Mouse (Mus musculus): ENCODE measurements around the gene Utrn. TPM values are rescaled to one million over a fixed set of nuclear protein-coding genes. Genes with fewer than 3 reads are reported as not detected.

The Utrn gene
- polyA plus RNA-seq, 1 experiment = 159 TPM

DNA sequence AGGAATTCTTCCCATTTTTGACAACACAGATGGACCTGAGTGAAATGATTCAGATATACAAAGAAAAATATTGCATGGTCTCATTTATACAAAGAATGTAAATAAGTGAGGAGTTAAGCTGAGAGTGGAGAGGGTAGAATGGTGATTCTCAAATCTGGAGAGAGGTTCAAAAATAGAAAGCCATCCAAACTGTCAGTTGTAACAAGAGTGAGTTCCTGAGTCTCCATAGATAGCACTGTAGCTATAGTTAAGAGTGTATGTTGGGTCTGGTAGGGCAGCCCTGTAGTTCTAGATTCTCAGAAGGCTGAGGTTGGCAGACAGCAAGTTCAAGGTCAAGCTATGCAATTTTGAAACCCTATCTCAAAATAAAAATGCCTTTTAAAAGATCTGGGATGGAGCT is 438.8 kb downstream of the Utrn start:
- H3K27ac ChIP-seq (ENCODE audit: insufficient read depth, low read length) = no peak overlapping the region
- no peaks in the 10 kb centered on the region for H3K9me3 ChIP-seq (replicated peaks; ENCODE audit: control insufficient read depth, insufficient read depth, low read length, poor library complexity, severe bottlenecking)
- H3K4me3 ChIP-seq (ENCODE audit: low read depth, low read length) = no peak overlapping the region
- H3K4me1 ChIP-seq (ENCODE audit: control insufficient read depth, insufficient read depth, low read length) = no peaks in the 10 kb centered on the region
- no peaks in the 10 kb centered on the region for H3K27me3 ChIP-seq (ENCODE audit: control insufficient read depth, insufficient read depth, low read length, poor library complexity, severe bottlenecking)
- H3K36me3 ChIP-seq (ENCODE audit: control insufficient read depth, insufficient read depth, low read length, poor library complexity, severe bottlenecking) = no peaks in the 10 kb centered on the region; the same call in none of the 2 replicates
- no peak overlapping the region for H3K9ac ChIP-seq (ENCODE audit: low read depth, poor library complexity, severe bottlenecking)
- TF ChIP-seq EP300 (IDR thresholded peaks at IDR 0.05; ENCODE audit: insufficient read depth, low read depth, low read length) = no peak

GRCm38 (mm10) chr10:12426866-12427265 is 442.3 kb downstream of the Utrn start:
- Histone ChIP-seq H3K9me3 (replicated peaks; ENCODE audit: control insufficient read depth, insufficient read depth, low read length, poor library complexity, severe bottlenecking) (no peaks in the 10 kb centered on the region), H3K4me1 (ENCODE audit: control insufficient read depth, insufficient read depth, low read length) (no peaks in the 10 kb centered on the region), H3K27me3 (ENCODE audit: control insufficient read depth, insufficient read depth, low read length, poor library complexity, severe bottlenecking) (no peaks in the 10 kb centered on the region), H3K4me3 (ENCODE audit: low read depth, low read length) (no peak overlapping the region), H3K36me3 (ENCODE audit: control insufficient read depth, insufficient read depth, low read length, poor library complexity, severe bottlenecking) (no peaks in the 10 kb centered on the region), H3K9ac (ENCODE audit: low read depth, poor library complexity, severe bottlenecking) (no peak overlapping the region), H3K27ac (ENCODE audit: insufficient read depth, low read length) (no peak overlapping the region)
- no peak for TF ChIP-seq POLR2A (IDR thresholded peaks at IDR 0.05; ENCODE audit: insufficient read depth, low read length)
- TF ChIP-seq CTCF (IDR thresholded peaks at IDR 0.05; ENCODE audit: low read depth, low read length) = no peak
- TF ChIP-seq EP300 (IDR thresholded peaks at IDR 0.05; ENCODE audit: insufficient read depth, low read depth, low read length) = no peak

DNA sequence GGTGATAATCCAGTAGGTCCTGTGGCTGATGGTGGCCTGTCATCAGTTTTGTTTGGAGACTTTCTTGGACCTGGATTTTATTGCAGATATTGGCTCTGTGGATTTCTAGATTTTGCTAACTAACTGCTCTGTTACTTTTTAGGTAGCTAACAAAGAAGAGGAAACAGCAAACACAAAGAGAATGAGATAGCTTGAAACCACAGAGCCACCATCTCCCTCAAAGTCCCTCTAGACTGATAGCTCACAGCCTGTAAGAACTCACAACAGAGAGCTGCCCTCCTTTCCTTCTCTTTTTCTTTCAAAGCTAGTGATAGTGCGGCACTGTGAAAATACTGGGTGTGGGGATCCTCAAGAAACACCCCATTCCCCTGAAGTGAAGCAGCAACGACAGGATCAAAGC is 444.2 kb downstream of the Utrn start:
- no peak overlapping the region for H3K27ac ChIP-seq (ENCODE audit: insufficient read depth, low read length)
- H3K4me1 ChIP-seq (ENCODE audit: control insufficient read depth, insufficient read depth, low read length) = no peaks in the 10 kb centered on the region
- H3K36me3 ChIP-seq (ENCODE audit: control insufficient read depth, insufficient read depth, low read length, poor library complexity, severe bottlenecking) = no peaks in the 10 kb centered on the region
- no peak overlapping the region for H3K9ac ChIP-seq (ENCODE audit: low read depth, poor library complexity, severe bottlenecking)
- H3K9me3 ChIP-seq (replicated peaks; ENCODE audit: control insufficient read depth, insufficient read depth, low read length, poor library complexity, severe bottlenecking) = no peaks in the 10 kb centered on the region
- H3K4me3 ChIP-seq (ENCODE audit: low read depth, low read length) = no peak overlapping the region
- no peaks in the 10 kb centered on the region for H3K27me3 ChIP-seq (ENCODE audit: control insufficient read depth, insufficient read depth, low read length, poor library complexity, severe bottlenecking)
- TF ChIP-seq POLR2A (IDR thresholded peaks at IDR 0.05; ENCODE audit: insufficient read depth, low read length) = no peak
- TF ChIP-seq CTCF (IDR thresholded peaks at IDR 0.05; ENCODE audit: low read depth, low read length) = no peak
- TF ChIP-seq EP300 (IDR thresholded peaks at IDR 0.05; ENCODE audit: insufficient read depth, low read depth, low read length) = no peak

DNA sequence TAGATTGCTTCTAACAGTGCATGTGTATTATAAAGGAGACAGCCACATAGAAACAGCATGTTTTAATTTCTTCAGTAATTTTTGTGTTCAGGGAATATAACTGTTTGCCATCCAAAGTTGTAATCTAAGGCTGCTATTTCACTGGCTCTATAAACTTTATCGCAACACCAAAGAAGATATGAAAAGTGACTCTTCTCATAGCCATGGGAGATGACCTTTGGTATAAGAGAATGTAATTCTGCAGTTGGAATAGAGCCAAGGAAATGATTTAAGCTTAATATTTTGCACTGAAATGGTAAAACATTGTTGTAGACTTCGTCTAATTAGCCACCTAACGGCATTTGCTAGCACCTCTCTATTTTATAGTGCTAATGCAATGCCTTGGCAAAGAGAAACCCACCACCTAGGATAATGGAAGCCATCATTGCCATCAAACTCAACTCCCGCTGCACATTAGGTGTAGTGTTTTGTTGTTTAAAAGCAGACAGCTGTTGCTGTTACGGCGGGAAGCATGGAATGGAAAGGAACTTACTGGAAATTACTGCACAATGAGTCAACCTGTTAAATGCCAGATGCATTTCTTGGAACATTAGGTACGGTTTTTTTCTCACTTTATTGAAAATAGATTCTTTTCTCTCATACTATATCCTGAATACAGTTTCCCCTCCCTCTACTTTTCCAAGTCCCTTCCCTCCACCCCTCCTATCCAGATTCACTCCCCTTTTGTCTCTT is 445.0 kb downstream of the Utrn start:
- H3K27me3 ChIP-seq (ENCODE audit: control insufficient read depth, insufficient read depth, low read length, poor library complexity, severe bottlenecking) = no peaks in the 10 kb centered on the region
- H3K27ac ChIP-seq (ENCODE audit: insufficient read depth, low read length) = no peak overlapping the region
- no peak overlapping the region for H3K9ac ChIP-seq (ENCODE audit: low read depth, poor library complexity, severe bottlenecking)
- H3K36me3 ChIP-seq (ENCODE audit: control insufficient read depth, insufficient read depth, low read length, poor library complexity, severe bottlenecking) = no peaks in the 10 kb centered on the region
- no peaks in the 10 kb centered on the region for H3K9me3 ChIP-seq (replicated peaks; ENCODE audit: control insufficient read depth, insufficient read depth, low read length, poor library complexity, severe bottlenecking)
- TF ChIP-seq EP300 (IDR thresholded peaks at IDR 0.05; ENCODE audit: insufficient read depth, low read depth, low read length) (no peak), POLR2A (IDR thresholded peaks at IDR 0.05; ENCODE audit: insufficient read depth, low read length) (no peak), CTCF (IDR thresholded peaks at IDR 0.05; ENCODE audit: low read depth, low read length) (no peak)
- no peaks in the 10 kb centered on the region for H3K4me1 ChIP-seq (ENCODE audit: control insufficient read depth, insufficient read depth, low read length)
- H3K4me3 ChIP-seq (ENCODE audit: low read depth, low read length) = no peak overlapping the region

GRCm38 (mm10) chr10:12414967-12415366 is 454.2 kb downstream of the Utrn start:
- Histone ChIP-seq H3K27me3 (ENCODE audit: control insufficient read depth, insufficient read depth, low read length, poor library complexity, severe bottlenecking) (no peaks in the 10 kb centered on the region), H3K4me1 (ENCODE audit: control insufficient read depth, insufficient read depth, low read length) (no peaks in the 10 kb centered on the region), H3K4me3 (ENCODE audit: low read depth, low read length) (no peak overlapping the region), H3K27ac (ENCODE audit: insufficient read depth, low read length) (no peak overlapping the region), H3K36me3 (ENCODE audit: control insufficient read depth, insufficient read depth, low read length, poor library complexity, severe bottlenecking) (peaks cover 18% of the 10 kb centered on the region), H3K9me3 (replicated peaks; ENCODE audit: control insufficient read depth, insufficient read depth, low read length, poor library complexity, severe bottlenecking) (0 out of 2 replicates have a peak, but pooled peaks cover 2% of the 10 kb centered on the region), H3K9ac (ENCODE audit: low read depth, poor library complexity, severe bottlenecking) (no peak overlapping the region)
- no peak for TF ChIP-seq POLR2A (IDR thresholded peaks at IDR 0.05; ENCODE audit: insufficient read depth, low read length)
- no peak for TF ChIP-seq EP300 (IDR thresholded peaks at IDR 0.05; ENCODE audit: insufficient read depth, low read depth, low read length)
- TF ChIP-seq CTCF (IDR thresholded peaks at IDR 0.05; ENCODE audit: low read depth, low read length) = no peak

- H3K36me3 ChIP-seq (ENCODE audit: control insufficient read depth, insufficient read depth, low read length, poor library complexity, severe bottlenecking) = peaks cover 18% of the 10 kb centered on the region
- no peaks in the 10 kb centered on the region for H3K27me3 ChIP-seq (ENCODE audit: control insufficient read depth, insufficient read depth, low read length, poor library complexity, severe bottlenecking)
- H3K9me3 ChIP-seq (replicated peaks; ENCODE audit: control insufficient read depth, insufficient read depth, low read length, poor library complexity, severe bottlenecking) = peaks cover 5% of the 10 kb centered on the region; the same call in 1 of the 2 replicates
- no peak overlapping the region for H3K4me3 ChIP-seq (ENCODE audit: low read depth, low read length)
- TF ChIP-seq POLR2A (IDR thresholded peaks at IDR 0.05; ENCODE audit: insufficient read depth, low read length) (no peak), EP300 (IDR thresholded peaks at IDR 0.05; ENCODE audit: insufficient read depth, low read depth, low read length) (no peak), CTCF (IDR thresholded peaks at IDR 0.05; ENCODE audit: low read depth, low read length) (no peak)
- H3K9ac ChIP-seq (ENCODE audit: low read depth, poor library complexity, severe bottlenecking) = no peak overlapping the region
- no peak overlapping the region for H3K27ac ChIP-seq (ENCODE audit: insufficient read depth, low read length)
- peaks cover 2% of the 10 kb centered on the region for H3K4me1 ChIP-seq (ENCODE audit: control insufficient read depth, insufficient read depth, low read length)
Observed at GRCm38 (mm10) chr10:12406338-12407110, 462.6 kb downstream of the Utrn start.

Data from ES-Bruce4 (cell line).